Mouse (Mus musculus) heart, postnatal 10 days (tissue): ENCODE measurements around the gene Lpgat1. TPM values are rescaled to one million over a fixed set of nuclear protein-coding genes. Genes with fewer than 3 reads are reported as not detected.

Experiments
- DNase-seq, 2 experiments: peaks; one replicate each; pipeline ENCODE4 v3.0.0; 2021
- intact Hi-C: fragments of 180-260 bp; cut with DNase I; formaldehyde crosslinking; loops from one replicate; pipeline ENCODE4 v1.15.1; 2025
- total RNA-seq, 2 experiments: library from RNA; stranded (reverse); gene quantifications; 2 replicates each; pipeline ENCODE4 v1.2.3; 2021

The Lpgat1 gene
- total RNA-seq = 10 to 100 TPM; 93.1 to 93.3 TPM

GRCm38 (mm10) chr1:191717601-191718498, at the start of gene Lpgat1:
Lpgat1 (plus strand) TSS chr1:191717834.
- intact Hi-C loops = loop anchor here (5.0 to 10.0 kb wide), 4 partner anchors 91 to 393 kb away; partner anchors contain the start of gene Tmem206
- DNase-seq = peak; percentile 83 to 88

- intact Hi-C loops = no loop called here
- DNase-seq = no peak
These were observed 49.6 kb upstream of the Lpgat1 start for GRCm38 (mm10) chr1:191668030-191668429.

- intact Hi-C loops = no loop called here
- DNase-seq = no peak
These were observed 43.6 kb upstream of the Lpgat1 start for GRCm38 (mm10) chr1:191674071-191674470.

- DNase-seq = no peak
- intact Hi-C loops = no loop called here
These were observed 36.0 kb upstream of the Lpgat1 start for GRCm38 (mm10) chr1:191681633-191682032.

- intact Hi-C loops = no loop called here
- DNase-seq = no peak
These were observed 30.1 kb upstream of the Lpgat1 start for GRCm38 (mm10) chr1:191687531-191687930.

GRCm38 (mm10) chr1:191693231-191693630, 24.4 kb upstream of the Lpgat1 start:
- intact Hi-C loops = no loop called here
- DNase-seq = peak; percentile 33 to 55

- intact Hi-C loops = no loop called here
- no peak for DNase-seq
These were observed 19.3 kb upstream of the Lpgat1 start for GRCm38 (mm10) chr1:191698253-191698795.

- intact Hi-C loops = no loop called here
- no peak for DNase-seq
These were observed 13.1 kb upstream of the Lpgat1 start for GRCm38 (mm10) chr1:191704535-191704934.

GRCm38 (mm10) chr1:191706541-191707078, 11.0 kb upstream of the Lpgat1 start:
- intact Hi-C loops = no loop called here
- no peak for DNase-seq

- intact Hi-C loops = loop anchor here (10.0 kb wide), 1 partner anchor 385 kb away; the partner anchor contains the start of gene Tmem206
These were observed 7.8 kb upstream of the Lpgat1 start for GRCm38 (mm10) chr1:191709811-191710210.

GRCm38 (mm10) chr1:191712224-191712838, 5.3 kb upstream of the Lpgat1 start:
- intact Hi-C loops = loop anchor here (10.0 kb wide), 1 partner anchor 388 kb away; the partner anchor contains the start of gene Tmem206
- no peak for DNase-seq

More at GRCm38 (mm10) chr1:191709811-191710210, 7.8 kb upstream of the Lpgat1 start:
- no peak for DNase-seq

GRCm38 (mm10) chr1:191713813-191714212, 3.8 kb upstream of the Lpgat1 start:
- intact Hi-C loops = loop anchor here (10.0 kb wide), 1 partner anchor 389 kb away; the partner anchor contains the start of gene Tmem206
- no peak for DNase-seq

- DNase-seq = no peak
- intact Hi-C loops = loop anchor here (5.0 to 10.0 kb wide), 4 partner anchors 88 to 390 kb away; partner anchors contain the start of gene Tmem206
These were observed 2.5 kb upstream of the Lpgat1 start for GRCm38 (mm10) chr1:191715150-191715549.

GRCm38 (mm10) chr1:191717141-191717540, 493 bp upstream of the Lpgat1 start:
- no peak for DNase-seq
- intact Hi-C loops = loop anchor here (5.0 to 10.0 kb wide), 4 partner anchors 90 to 392 kb away; partner anchors contain the start of gene Tmem206

GRCm38 (mm10) chr1:191718522-191719281, 1.1 kb downstream of the Lpgat1 start:
- peak; percentile 65 to 69 for DNase-seq
- intact Hi-C loops = loop anchor here (5.0 to 10.0 kb wide), 4 partner anchors 91 to 394 kb away; partner anchors contain the start of gene Tmem206

GRCm38 (mm10) chr1:191719326-191719725, 1.7 kb downstream of the Lpgat1 start:
- no peak for DNase-seq
- intact Hi-C loops = loop anchor here (5.0 to 10.0 kb wide), 4 partner anchors 92 to 395 kb away; partner anchors contain the start of gene Tmem206

- no peak for DNase-seq
- intact Hi-C loops = no loop called here
These were observed 2.8 kb downstream of the Lpgat1 start for GRCm38 (mm10) chr1:191720419-191720818.

- intact Hi-C loops = no loop called here
- no peak for DNase-seq
These were observed 5.1 kb downstream of the Lpgat1 start for GRCm38 (mm10) chr1:191722706-191723105.

- intact Hi-C loops = no loop called here
- DNase-seq = no peak
These were observed 6.0 kb downstream of the Lpgat1 start for GRCm38 (mm10) chr1:191723675-191724074.
